Mouse (Mus musculus) myocyte (in vitro differentiated cells): Measurements from ENCODE around the gene Pdk2. TPM values are rescaled to one million over a fixed set of nuclear protein-coding genes. Genes with fewer than 3 reads are reported as not detected.

Experiments used
- H3K27me3 ChIP-seq: one replicate; pipeline ENCODE4 v1.6.1; 2011; ENCODE audit not compliant: control insufficient read depth, insufficient read depth, insufficient read length
- H3K36me3 ChIP-seq: one replicate; pipeline ENCODE4 v1.6.1; 2011; ENCODE audit not compliant: control insufficient read depth, insufficient read depth
- H3K4me2 ChIP-seq: one replicate; pipeline ENCODE4 v1.6.1; 2011; ENCODE audit warnings: low read depth, control low read depth
- H3K4me3 ChIP-seq: one replicate; pipeline ENCODE4 v1.5.1; 2011; ENCODE audit warnings: mild to moderate bottlenecking, control low read depth, moderate library complexity
- H3K79me2 ChIP-seq: one replicate; pipeline ENCODE4 v1.6.1; 2011; ENCODE audit not compliant: control insufficient read depth, insufficient read depth
- H3ac ChIP-seq: one replicate; pipeline ENCODE4 v1.6.1; 2011; ENCODE audit not compliant: control insufficient read depth, insufficient read length
- CEBPB ChIP-seq: IDR thresholded peaks from 2 replicates; pipeline ENCODE4 v1.6.1; 2011; ENCODE audit warnings: mild to moderate bottlenecking, moderate library complexity; ENCODE audit not compliant: poor library complexity, insufficient read depth, severe bottlenecking
- E2F4 ChIP-seq: IDR thresholded peaks from one replicate; pipeline ENCODE4 v1.6.1; 2011; ENCODE audit warnings: mild to moderate bottlenecking, control low read depth, moderate library complexity; ENCODE audit not compliant: insufficient read depth
- MAX ChIP-seq: IDR thresholded peaks from one replicate; pipeline ENCODE4 v1.6.1; 2011; ENCODE audit warnings: low read depth, mild to moderate bottlenecking, control low read depth
- MYOD1 ChIP-seq, 3 experiments: IDR thresholded peaks; one replicate each; pipeline ENCODE4 v1.6.1; 2011; ENCODE audit warnings: control low read depth in 2 of 3, low read depth in 2 of 3, mild to moderate bottlenecking in 2 of 3, moderate library complexity in 1 of 3; ENCODE audit not compliant: insufficient read length in 2 of 3, control insufficient read depth in 1 of 3
- MYOG ChIP-seq, 3 experiments: IDR thresholded peaks; one replicate each; pipeline ENCODE4 v1.6.1; 2011; ENCODE audit warnings: control low read depth in 2 of 3, low read depth in 2 of 3, mild to moderate bottlenecking in 2 of 3; ENCODE audit not compliant: insufficient read length in 2 of 3, control insufficient read depth in 1 of 3, insufficient read depth in 1 of 3
- POLR2A ChIP-seq: IDR thresholded peaks from one replicate; pipeline ENCODE4 v1.6.1; 2011; ENCODE audit warnings: low read depth, mild to moderate bottlenecking, control low read depth, moderate library complexity; ENCODE audit not compliant: insufficient read length
- POLR2AphosphoS2 ChIP-seq: IDR thresholded peaks from one replicate; pipeline ENCODE4 v1.6.1; 2011; ENCODE audit warnings: low read depth, control low read depth; ENCODE audit not compliant: insufficient read length
- REST ChIP-seq: IDR thresholded peaks from one replicate; pipeline ENCODE4 v1.6.1; 2011; ENCODE audit warnings: mild to moderate bottlenecking, control low read depth, moderate library complexity; ENCODE audit not compliant: insufficient read depth, insufficient read length
- SRF ChIP-seq: IDR thresholded peaks from one replicate; pipeline ENCODE4 v1.6.1; 2011; ENCODE audit warnings: low read depth; ENCODE audit not compliant: control insufficient read depth, insufficient read length
- TCF12 ChIP-seq: IDR thresholded peaks from one replicate; pipeline ENCODE4 v1.6.1; 2011; ENCODE audit warnings: mild to moderate bottlenecking, control low read depth; ENCODE audit not compliant: poor library complexity, insufficient read depth, severe bottlenecking
- TCF3 ChIP-seq: IDR thresholded peaks from one replicate; pipeline ENCODE4 v1.6.1; 2011; ENCODE audit warnings: low read depth, control low read depth; ENCODE audit not compliant: insufficient read length
- USF1 ChIP-seq: IDR thresholded peaks from one replicate; pipeline ENCODE4 v1.6.1; 2011; ENCODE audit warnings: low read depth, mild to moderate bottlenecking, control low read depth, moderate library complexity
- polyA plus RNA-seq: library from polyadenylated mRNA; unstranded; fragments of >200 nt; fragmentation: generic; extraction: Trizol; gene quantifications from one replicate; pipeline ENCODE4 v1.2.1, GENCODE M21; 2012; ENCODE audit warnings: missing spikeins

Gene Pdk2
- polyA plus RNA-seq, 1 experiment, result 33.3 TPM

GRCm38 (mm10) chr11:95056768-95057501 is 15.8 kb upstream of the Pdk2 start:
- Histone ChIP-seq H3K79me2 (no peaks in the 10 kb centered on the region), H3ac (no peak overlapping the region), H3K4me2 (no peak overlapping the region), H3K27me3 (no peaks in the 10 kb centered on the region), H3K4me3 (no peak overlapping the region), H3K36me3 (peaks cover 5% of the 10 kb centered on the region)
- no peak for TF ChIP-seq MYOD1 (IDR thresholded peaks at IDR 0.05; ENCODE audit: control insufficient read depth in 1 of 3, insufficient read length in 2 of 3, low read depth in 2 of 3)
- TF ChIP-seq REST, result no peak
- no peak for TF ChIP-seq USF1
- no peak for TF ChIP-seq TCF12
- TF ChIP-seq MYOG (IDR thresholded peaks at IDR 0.05; ENCODE audit: control insufficient read depth in 1 of 3, insufficient read depth in 1 of 3, insufficient read length in 2 of 3, low read depth in 2 of 3), result no peak
- no peak for TF ChIP-seq POLR2A
- no peak for TF ChIP-seq SRF
- TF ChIP-seq MAX, result no peak
- no peak for TF ChIP-seq CEBPB
- TF ChIP-seq E2F4, result no peak
- TF ChIP-seq POLR2AphosphoS2, result no peak
- TF ChIP-seq TCF3, result no peak

GRCm38 (mm10) chr11:95053062-95053461 is 11.9 kb upstream of the Pdk2 start:
- no peak overlapping the region for H3ac ChIP-seq
- H3K36me3 ChIP-seq, result peaks cover 6% of the 10 kb centered on the region
- TF ChIP-seq USF1 (no peak), CEBPB (no peak), TCF12 (no peak), POLR2AphosphoS2 (no peak), MYOD1 (IDR thresholded peaks at IDR 0.05; ENCODE audit: control insufficient read depth in 1 of 3, insufficient read length in 2 of 3, low read depth in 2 of 3) (no peak), TCF3 (no peak), POLR2A (no peak), MAX (no peak), REST (no peak), SRF (no peak), E2F4 (no peak)

GRCm38 (mm10) chr11:95046980-95047680 is 6.0 kb upstream of the Pdk2 start:
- H3K4me3 ChIP-seq, result no peak overlapping the region
- H3K36me3 ChIP-seq, result peaks cover 6% of the 10 kb centered on the region
- H3K4me2 ChIP-seq, result no peak overlapping the region
- no peaks in the 10 kb centered on the region for H3K79me2 ChIP-seq
- no peak overlapping the region for H3ac ChIP-seq
- no peak for TF ChIP-seq TCF3
- TF ChIP-seq POLR2A, result no peak
- TF ChIP-seq TCF12, result no peak
- no peak for TF ChIP-seq MAX
- TF ChIP-seq CEBPB, result no peak
- TF ChIP-seq E2F4, result no peak
- no peak for TF ChIP-seq MYOG (IDR thresholded peaks at IDR 0.05; ENCODE audit: control insufficient read depth in 1 of 3, insufficient read depth in 1 of 3, insufficient read length in 2 of 3, low read depth in 2 of 3)
- TF ChIP-seq REST, result no peak
- no peak for TF ChIP-seq POLR2AphosphoS2
- TF ChIP-seq SRF, result no peak
- no peak for TF ChIP-seq MYOD1 (IDR thresholded peaks at IDR 0.05; ENCODE audit: control insufficient read depth in 1 of 3, insufficient read length in 2 of 3, low read depth in 2 of 3)
- no peak for TF ChIP-seq USF1
- H3K27me3 ChIP-seq, result no peaks in the 10 kb centered on the region

More at GRCm38 (mm10) chr11:95053062-95053461, 11.9 kb upstream of the Pdk2 start:
- no peak overlapping the region for H3K4me2 ChIP-seq
- H3K79me2 ChIP-seq, result no peaks in the 10 kb centered on the region
- no peaks in the 10 kb centered on the region for H3K27me3 ChIP-seq
- H3K4me3 ChIP-seq, result no peak overlapping the region

- Histone ChIP-seq H3K36me3 (no peaks in the 10 kb centered on the region), H3K4me2 (no peak overlapping the region), H3K4me3 (no peak overlapping the region), H3ac (no peak overlapping the region), H3K27me3 (no peaks in the 10 kb centered on the region), H3K79me2 (no peaks in the 10 kb centered on the region)
- TF ChIP-seq MYOG (IDR thresholded peaks at IDR 0.05; ENCODE audit: control insufficient read depth in 1 of 3, insufficient read depth in 1 of 3, insufficient read length in 2 of 3, low read depth in 2 of 3) (no peak), POLR2AphosphoS2 (no peak), CEBPB (no peak), MAX (no peak), MYOD1 (IDR thresholded peaks at IDR 0.05; ENCODE audit: control insufficient read depth in 1 of 3, insufficient read length in 2 of 3, low read depth in 2 of 3) (no peak), E2F4 (no peak), REST (no peak), TCF12 (no peak), POLR2A (no peak), USF1 (no peak), TCF3 (no peak), SRF (no peak)
Measured at GRCm38 (mm10) chr11:95044185-95044870, 3.2 kb upstream of the Pdk2 start.
